Mouse (Mus musculus): ENCODE results near the gene Nkain2. TPM values are rescaled to one million over a fixed set of nuclear protein-coding genes. Genes with fewer than 3 reads are reported as not detected.

The Nkain2 gene
- under 1 TPM; 0.14 to 0.53 TPM for total RNA-seq (2021)
- long read RNA-seq, experiment 1: 0 reads
- long read RNA-seq, experiment 2: 0 reads

DNA sequence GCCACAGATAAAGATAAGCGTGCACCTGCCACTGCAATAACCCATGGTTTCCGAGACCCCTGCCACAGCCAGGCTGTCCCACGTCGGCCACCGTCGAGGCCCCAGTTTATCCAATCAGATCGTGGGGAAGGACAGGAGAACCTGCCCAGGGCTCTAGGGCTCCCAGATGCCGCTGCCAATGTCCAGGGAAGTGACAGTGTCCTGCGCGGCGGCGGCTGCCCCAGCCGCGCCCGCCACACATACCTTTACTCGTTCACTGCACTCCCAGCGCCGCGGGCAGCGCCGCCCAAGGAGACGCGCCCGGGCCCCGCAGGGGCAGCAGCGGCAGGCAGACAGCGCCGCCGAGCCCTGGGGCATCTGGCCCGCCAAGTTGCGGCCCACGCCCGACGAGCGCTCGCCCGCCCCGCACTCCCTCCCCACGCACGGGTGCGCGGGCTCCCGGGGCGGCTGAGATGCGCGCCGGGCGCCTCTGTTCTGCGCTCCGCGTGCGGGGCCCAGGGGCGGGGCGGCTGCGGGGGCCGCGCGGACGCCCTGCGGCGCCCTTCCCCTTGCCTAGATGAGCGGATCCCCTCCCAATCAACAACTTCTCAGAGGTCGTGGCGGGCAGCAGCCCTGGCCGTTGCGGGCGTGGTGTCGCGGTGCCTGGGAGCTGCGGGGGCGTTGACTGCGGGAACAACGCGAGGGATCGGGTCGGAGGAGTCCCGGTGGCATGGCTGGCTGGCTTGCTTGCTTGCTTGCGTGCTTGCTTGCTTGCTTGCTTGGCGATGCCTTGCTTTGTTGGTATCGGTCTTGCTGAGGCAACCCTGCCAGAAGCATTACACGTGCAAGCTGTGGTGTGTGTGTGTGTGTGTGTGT, at the start of gene Nkain2:
Nkain2 (minus strand) TSS at position 811 of the 855 bp plus-strand sequence.
- peak; percentile 21 for DNase-seq (ENCODE audit: low spot score)

DNA sequence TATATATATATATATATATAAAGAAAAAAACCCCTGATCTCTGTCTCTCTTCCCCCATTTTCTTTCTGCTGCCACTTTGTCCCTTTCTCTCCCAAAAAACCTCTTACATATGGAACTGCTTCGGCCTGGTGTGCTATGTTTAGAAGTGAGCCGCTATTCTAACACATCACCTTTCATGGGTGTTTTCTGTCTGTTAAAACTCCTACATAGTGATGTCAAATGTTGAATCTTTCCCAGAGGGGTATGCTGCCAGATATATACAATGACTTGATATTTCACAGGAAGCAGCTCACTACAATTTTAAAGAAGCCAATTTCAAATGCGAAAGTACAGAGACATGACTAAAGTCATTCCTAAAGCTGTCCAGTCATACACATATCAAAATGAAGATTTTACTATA, 49.6 kb upstream of the Nkain2 start:
- DNase-seq (ENCODE audit: low spot score): no peak

DNA sequence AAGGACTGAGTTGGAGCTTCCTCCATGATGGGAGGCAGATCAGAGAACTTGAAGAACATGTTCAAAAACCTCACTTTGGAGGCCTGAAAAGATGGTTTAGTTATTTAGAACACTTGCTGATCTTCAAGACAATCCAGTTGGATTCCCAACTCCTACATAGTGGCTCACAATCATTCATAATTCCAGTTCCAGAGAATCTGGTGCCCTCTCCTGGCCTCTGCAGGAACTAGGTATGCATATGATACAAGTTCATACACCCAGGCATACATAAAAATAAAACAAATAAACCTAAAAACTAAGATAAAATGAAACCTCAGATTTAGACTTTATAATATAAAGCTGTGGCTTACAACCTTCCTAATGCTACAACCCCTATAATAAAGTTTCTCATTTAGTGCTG, 4.8 kb upstream of the Nkain2 start:
- DNase-seq (ENCODE audit: low spot score): no peak

DNA sequence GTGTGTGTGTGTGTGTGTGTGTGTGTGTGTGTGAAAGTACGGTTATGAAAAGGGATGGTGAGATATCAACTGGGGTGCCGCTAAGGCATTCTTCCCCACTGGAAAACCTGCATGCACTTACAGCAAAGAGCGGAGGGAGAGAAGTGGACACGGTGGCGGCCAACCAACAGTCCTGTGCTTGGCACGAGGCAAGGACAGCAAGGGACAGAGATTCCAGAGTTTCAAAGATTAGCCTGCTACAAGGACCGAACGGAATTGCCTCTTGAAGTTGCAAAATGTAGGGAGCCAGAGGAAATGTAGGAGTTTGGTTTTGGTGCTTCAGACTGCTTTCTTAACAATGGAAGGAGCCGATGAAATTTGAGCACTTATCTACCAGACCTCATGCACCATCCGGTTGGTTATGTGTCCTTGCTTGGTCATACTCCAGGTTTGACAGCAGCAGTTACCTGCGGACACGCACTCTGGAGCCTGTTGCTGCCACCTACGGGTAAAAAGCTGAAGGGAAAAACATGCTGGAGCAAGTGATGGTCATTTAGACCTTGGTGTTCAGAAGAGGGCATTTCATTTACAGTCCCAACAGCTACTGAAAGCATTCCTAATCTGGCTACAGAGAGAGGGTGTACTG, 357 bp upstream of the Nkain2 start:
- peak; percentile 59 for DNase-seq (ENCODE audit: low spot score)

DNA sequence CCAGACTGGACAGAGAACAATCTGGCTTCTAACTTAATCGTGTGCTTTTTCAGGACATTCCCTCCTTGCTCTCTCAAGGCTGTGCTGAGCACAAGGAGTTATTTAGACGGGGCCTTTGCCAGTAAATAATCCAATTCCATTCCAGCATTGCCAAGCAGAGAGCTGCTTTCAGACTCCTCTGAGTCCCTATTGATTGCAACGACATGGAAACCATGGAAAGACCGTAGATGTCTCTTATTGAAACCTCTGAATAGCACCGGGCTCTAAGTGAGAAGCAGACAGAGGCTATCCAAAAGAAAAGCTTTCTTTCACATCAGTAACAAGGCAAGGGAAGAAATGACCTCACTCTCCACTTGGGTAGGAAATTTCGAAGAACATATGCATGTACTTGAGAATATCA, 8.3 kb downstream of the Nkain2 start:
- peak; percentile 4 for DNase-seq (ENCODE audit: low spot score)

DNA sequence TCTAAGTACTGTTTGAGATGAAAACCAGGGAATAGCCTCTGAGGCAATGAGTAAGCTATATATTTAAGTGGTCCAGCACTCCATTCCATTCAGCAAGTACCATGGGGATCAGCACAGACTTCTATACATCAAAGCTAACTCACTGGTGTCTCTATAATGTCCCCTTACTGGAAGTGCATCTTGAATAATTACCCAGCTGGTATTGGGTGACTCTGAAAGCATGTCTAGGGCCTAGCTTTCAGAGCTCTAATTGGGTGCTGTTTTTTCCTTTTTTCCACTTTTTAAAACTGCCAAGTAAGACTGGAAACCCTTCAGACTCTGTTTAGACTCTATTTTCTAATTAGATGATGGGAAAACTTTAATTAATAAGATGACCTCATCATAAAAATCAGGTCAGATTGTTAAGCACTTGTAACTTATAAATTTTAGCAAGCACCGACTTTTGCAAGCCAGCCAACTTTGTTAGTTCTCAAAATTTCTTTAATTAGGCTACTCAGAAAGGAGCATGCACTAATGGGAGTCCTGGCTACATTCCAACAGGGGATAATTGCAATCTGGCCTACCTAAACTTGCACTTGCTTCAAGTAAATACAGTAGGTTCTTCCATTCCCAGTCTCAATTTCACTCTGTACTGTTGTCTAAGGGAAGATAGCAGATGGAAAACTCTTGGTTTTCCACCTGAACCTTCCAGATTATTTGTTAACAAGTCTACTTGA, 19.4 kb downstream of the Nkain2 start:
- no peak for DNase-seq (ENCODE audit: low spot score)

DNA sequence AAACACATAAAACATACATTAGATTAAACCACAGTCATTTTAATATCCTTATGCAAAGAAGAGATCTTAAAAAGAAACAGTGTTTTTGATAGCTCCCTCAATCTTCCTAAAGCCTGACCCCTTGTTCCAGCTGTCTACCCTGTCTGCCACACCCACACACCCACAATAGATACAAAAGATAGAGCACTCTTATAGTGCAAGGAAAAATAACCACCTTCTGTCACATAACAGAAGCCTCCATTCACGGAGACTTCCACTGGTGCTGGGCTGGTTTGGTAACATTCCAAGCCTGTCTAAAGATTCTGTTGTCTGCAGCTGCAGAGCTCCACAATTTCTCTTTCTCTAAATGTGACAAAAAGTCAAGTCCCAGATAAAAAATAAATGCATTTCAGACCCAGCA, 20.7 kb downstream of the Nkain2 start:
- no peak for DNase-seq (ENCODE audit: low spot score)

DNA sequence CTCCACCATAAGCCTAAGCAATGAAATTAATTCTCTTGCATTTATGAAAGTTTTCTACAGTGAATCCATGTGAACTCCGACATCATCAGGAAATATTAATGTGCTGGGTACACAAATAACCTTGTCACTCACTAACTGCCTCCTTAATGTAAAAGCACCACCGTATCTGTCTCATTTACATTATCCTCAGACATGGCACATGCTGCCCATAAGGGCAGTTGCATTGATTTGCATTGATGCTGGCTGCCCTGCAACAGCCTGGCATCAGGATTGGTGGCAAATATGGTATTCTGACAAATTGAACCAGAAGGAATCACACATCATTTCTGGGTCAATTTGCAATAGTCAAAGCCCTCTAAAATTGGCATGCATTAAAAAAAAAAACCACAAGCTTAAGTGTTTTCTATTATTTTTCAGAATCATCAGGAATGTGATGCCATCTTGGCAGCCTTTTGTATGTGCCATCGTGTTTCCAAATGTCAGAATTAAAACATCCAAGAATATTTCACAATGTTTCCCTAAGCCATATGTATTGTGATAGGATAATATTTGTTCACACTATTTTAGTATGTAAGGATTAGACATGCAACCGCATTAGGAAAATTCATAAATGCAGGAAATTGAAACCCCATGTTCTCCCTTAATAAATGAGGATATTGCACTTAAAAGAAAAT, 74.9 kb downstream of the Nkain2 start:
- DNase-seq (ENCODE audit: low spot score): no peak

DNA sequence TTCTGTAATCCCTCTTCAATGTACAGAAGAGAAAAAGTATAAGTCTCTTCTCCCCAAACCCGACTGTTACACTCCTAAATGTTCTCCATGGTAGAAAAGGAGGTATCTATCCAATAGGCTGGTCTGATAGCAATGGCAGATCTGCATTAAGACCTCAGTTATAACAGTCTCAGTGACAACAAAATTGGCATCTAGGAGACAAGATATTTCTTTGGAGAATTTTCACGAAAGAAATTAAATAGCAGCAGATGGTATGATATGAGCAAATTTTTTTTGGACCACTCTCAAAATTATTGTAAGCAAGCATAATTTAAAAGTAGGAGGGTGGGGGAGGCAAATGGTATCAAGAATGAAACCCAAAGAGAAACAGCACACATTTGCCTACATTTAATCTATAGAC, 94.0 kb downstream of the Nkain2 start:
- DNase-seq (ENCODE audit: low spot score): no peak

DNA sequence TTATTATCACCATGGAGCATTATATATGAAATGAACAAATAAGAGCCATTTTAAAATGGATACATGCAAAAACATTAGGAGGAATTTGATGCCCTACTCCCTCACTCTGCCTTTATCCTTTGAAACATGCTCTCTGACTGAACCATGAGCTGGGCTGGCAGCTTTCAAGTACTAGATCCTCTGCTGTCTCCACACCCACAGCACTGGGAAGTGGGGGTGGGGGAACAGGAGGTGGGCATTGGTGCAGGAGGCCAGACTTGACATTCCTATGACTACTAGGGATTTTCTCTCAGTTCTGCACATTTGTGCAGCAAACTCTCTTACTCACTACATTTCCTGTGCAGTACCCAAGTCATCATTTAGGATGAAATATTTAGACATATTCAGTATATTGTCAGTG, 99.7 kb downstream of the Nkain2 start:
- no peak for DNase-seq (ENCODE audit: low spot score)

DNA sequence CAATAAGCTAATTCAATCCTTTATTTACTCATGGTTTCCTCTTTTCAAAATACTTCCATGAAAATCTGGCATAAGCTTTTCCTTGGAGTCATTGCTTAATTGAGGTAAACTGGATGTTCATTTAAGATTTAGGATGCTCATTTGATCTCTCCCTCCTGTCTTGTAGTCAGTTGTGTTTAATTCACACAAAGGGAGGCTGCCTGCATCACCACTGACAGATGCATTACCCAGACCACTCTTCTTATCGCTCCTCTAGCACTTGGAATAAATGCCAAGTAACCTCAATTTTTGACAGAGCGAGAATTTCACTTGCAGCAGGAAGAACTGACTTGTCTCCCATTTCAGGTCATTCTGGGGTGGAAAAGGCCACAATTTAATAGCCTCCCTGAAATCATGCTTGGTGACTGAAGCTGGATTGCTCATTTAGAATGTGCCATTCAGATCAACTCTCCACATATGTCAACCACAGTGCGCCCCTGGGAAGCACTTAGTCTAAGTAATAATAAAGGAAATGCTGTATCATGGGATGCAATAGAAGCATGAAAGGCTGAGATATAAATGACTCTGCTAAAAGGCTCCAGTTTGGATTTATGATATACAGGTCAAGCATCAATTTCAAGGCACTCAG, 107.4 kb downstream of the Nkain2 start:
- DNase-seq (ENCODE audit: low spot score): no peak

DNA sequence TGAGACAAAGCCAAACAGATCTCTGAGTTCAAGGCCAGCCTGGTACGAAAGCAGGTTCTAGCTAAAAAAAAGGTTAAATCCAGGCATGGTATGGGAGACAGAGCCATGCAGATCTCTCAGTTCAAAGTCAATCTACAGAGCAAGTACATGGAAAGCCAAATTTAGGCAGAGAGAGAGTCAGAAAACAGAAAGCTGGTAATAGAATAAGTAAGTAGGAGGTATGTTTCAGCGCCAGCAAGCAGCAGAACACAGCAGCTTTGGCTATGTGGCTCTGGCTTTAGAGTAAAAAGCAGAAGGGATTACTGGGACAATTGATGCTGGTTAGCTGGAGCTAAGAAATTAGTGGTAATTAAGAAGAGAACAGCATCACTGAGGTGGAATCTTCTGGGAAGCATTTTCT, 151.3 kb downstream of the Nkain2 start:
- no peak for DNase-seq (ENCODE audit: low spot score)

DNA sequence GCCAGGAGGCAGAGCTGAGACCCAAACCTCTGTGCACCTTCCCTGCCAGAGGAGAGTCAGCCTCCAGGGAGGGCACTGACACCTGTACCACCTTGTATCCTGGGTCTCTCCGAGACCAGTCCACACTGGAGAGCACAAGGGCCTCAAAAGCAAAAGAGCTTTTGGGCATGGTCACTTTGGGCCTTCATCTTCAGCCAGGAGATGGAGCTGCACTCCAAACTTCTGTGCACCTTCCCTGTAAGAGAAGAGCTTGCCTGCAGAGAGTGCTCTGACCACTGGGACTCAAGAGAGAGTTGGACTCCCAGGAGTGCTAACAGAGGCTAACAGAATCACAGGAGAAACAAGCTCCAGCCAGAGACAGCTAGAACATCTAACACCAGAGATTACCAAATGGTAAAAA, 183.7 kb downstream of the Nkain2 start:
- DNase-seq (ENCODE audit: low spot score): peak; percentile 6

DNA sequence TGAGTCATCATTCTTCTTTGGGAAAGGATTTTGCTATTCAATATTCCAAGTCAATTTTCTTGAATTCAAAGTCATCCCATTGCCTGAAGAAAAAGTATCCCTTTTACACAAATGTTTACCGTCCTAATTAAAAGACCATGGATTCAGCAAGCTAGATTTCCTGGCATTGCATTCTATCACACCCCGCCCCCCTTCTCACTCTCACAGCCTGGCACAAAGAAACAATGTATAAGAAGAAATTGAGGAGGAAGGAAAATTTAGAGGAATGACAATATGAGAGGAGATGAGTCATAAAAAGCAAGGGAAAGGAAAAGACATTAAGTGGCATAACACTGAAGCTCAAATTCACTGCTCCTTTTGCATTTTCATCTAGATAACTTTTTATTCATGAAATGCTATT, 193.6 kb downstream of the Nkain2 start:
- DNase-seq (ENCODE audit: low spot score): no peak

DNA sequence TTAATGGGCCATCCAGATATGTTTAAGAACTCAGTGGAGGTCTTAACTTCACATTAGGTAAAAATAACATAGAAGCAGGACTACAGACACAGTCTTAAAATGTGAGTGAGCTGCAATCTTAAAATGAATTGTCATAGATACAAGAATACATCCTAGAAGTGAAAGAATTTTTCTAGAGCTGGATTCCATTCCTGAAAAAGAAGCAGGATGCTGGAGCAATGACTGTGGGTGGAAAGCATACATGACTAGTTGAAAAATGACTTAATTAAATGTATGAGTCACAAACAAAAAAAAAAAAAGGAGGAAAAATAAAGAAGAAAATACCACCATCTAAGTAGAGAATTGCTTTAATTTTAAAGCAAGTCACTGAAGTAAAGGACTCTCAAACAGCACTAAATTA, 205.7 kb downstream of the Nkain2 start:
- DNase-seq (ENCODE audit: low spot score): no peak

DNA sequence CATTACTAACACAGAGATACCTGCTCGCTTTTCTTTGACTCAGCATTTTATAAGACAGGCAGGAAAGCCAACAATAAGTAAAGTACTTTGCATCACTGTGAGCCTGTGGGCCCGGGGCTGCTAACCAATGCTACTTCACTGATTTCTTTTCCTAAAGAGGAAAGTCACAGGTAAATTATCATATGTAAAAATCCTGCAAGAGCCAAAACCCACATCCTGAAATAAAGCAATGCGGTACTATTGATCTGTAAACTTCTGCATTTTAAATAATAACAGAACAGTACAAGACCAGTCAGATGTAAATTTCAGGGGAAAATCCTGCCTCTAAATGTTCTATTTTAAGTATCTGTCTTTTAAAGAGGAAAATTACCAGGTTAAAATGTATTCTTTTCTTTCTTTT, 250.0 kb downstream of the Nkain2 start:
- no peak for DNase-seq (ENCODE audit: low spot score)

DNA sequence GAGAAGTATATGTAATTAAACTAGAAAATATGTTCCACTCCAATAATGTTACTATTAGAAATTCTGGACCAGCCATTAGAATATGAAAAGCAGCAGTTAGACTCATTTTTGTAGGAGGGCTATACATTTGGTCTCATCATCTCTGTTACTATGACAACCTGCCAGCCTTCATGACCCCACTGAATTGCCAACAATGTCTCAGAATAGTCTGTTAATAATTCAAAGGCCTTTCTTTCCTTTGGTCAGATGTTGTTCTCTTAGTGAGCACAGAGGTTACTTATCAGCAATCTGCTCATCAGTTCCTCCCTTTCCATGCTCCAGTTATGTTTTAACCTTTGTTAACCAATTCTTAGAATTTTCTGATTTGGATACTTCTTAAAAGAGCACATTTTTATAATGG, 251.1 kb downstream of the Nkain2 start:
- no peak for DNase-seq (ENCODE audit: low spot score)

DNA sequence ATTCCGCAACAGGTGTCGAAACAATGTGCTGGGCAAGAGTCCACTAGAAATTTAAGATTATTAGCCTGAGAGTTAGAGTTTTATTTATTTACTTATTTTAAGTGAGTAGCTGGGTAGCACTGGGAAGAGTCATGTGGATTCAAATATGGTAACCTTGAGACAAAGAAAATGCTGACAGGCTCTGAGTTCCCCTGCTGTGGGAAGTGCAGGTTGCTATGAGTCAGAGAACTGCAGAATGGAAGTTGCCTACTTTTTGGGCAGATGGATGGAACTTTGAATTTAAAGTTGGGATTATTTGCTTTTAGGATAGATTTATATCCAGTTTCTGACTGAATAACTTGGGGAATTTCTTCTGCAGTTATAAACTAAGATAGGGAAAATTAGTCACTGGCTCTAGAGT, 259.2 kb downstream of the Nkain2 start:
- DNase-seq (ENCODE audit: low spot score): no peak

DNA sequence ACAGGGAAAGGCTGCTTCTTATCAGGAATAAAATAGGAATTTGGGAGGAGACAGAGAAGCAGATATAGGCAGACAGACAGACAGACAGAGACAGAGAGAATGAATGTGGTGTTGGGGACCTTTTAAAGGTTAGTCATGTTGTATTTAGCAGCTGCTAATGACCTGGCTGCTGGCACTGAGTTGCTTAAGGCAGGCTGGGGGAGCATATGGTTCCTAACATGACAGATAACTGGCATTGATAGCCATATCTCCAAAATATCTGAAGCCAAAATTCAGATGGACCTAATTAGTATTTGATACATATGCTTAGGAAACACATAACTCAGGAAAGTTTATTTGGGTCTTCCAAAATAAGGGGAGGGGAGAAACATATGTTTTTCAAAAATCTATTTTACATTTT, 285.8 kb downstream of the Nkain2 start:
- DNase-seq (ENCODE audit: low spot score): no peak

DNA sequence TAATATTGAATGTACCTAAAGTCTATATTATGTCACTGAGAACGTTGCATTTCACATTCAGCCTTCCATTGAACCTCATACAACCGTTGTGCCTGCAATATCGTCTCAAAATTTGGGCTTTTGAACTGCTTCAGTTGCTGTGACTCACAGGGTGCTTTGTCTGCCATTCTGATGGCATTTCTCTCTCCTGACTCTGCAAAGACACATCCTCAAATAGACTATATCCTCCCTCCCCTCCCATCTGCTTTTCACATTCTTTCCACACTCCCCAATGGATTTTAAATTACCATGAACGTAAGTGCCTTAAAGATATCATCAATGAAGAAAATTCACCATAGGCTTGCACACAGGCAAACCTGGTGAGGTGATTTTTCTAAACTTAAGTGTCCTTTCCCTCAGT, 287.5 kb downstream of the Nkain2 start:
- DNase-seq (ENCODE audit: low spot score): no peak

DNA sequence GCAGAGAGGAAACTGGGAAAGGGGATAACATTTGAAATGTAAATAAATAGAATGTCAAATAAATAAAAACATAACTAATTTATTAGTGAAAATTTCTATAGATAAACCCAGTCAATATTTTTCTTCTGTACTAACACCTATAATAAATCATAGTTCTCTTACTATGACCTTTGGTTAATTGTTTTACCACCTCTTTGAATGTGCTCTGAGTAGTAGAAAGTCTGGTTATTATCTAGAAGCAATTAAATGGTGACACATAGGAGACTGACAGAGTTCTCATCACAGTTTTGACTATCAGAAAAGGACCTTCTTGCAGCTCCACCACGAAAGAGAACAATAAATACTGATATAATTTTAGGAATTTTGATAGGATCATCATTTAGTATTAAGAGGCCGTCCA, 295.3 kb downstream of the Nkain2 start:
- DNase-seq (ENCODE audit: low spot score): no peak

DNA sequence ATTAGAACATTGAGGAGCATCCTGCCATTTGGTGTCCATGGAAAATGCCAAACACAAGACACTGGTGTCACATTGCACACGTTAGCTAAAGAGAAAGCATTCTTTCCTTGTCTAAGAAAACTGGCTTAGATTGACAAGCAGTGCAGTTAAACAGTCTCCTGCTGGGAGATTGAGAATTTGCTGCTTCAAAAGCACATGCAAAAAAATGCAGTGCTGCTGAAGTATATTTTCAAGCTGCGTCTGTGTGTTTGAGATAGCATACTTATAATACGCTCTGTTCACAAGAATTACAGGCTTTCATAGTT, 313.0 kb downstream of the Nkain2 start:
- no peak for DNase-seq (ENCODE audit: low spot score)

Measured in gastrocnemius, adult 18-20 months (tissue).